Comparison of ENCODE assay signal across 18 mouse cellular contexts in genomic region chr17:69605458-69605857, GRCm38 (mm10).
DNase-seq lines count a peak whose midpoint lies in the region; ATAC-seq and TF ChIP-seq lines count a peak whose summit lies in the region.
"Had no signal": no experiment of that assay in that cellular context is flagged by ENCODE, and none has a peak within 500 bp of the region (broad histone marks: within the 10 kb centered on the region; RNA-seq: fewer than 3 reads in every experiment).

No protein-coding gene starts in this region.

- 0 out of 2 replicates have a peak overlapping the region, but pooled peaks have one; percentile 5 for H3K27ac ChIP-seq in hindbrain, embryonic 13.5 days
- H3K27ac ChIP-seq in hindbrain, embryonic 14.5 days, result no peak overlapping the region
- no peak overlapping the region for H3K27ac ChIP-seq in hindbrain, embryonic 16.5 days (ENCODE audit: low read depth, low read length)
- no peak overlapping the region for H3K27ac ChIP-seq in hindbrain, embryonic 11.5 days (ENCODE audit: low read depth, low read length)
- no peak overlapping the region for H3K27ac ChIP-seq in midbrain, postnatal 0 days (ENCODE audit: low read depth, low read length)
- H3K27ac ChIP-seq in midbrain, embryonic 13.5 days, result no peak overlapping the region
- H3K27ac ChIP-seq in neural tube, embryonic 15.5 days (replicated peaks), result peak overlapping the region; percentile 4; the same call in 1 of the 2 replicates
- H3K27ac ChIP-seq: embryonic facial prominence, embryonic 13.5 days; embryonic facial prominence, embryonic 15.5 days; forebrain, embryonic 10.5 days; forebrain, embryonic 12.5 days had no signal

- no peak overlapping the region for H3K9ac ChIP-seq in hindbrain, embryonic 13.5 days
- H3K9ac ChIP-seq in hindbrain, embryonic 14.5 days, result no peak overlapping the region
- H3K9ac ChIP-seq in hindbrain, embryonic 16.5 days (ENCODE audit: low read depth, low read length), result no peak overlapping the region
- no peak overlapping the region for H3K9ac ChIP-seq in hindbrain, embryonic 11.5 days (ENCODE audit: low read depth, low read length)
- H3K9ac ChIP-seq in midbrain, postnatal 0 days (replicated peaks; ENCODE audit: low read length, poor library complexity, severe bottlenecking), result no peak overlapping the region
- H3K9ac ChIP-seq in midbrain, embryonic 13.5 days (replicated peaks), result no peak overlapping the region
- no peak overlapping the region for H3K9ac ChIP-seq in neural tube, embryonic 15.5 days (replicated peaks)
- H3K9ac ChIP-seq: embryonic facial prominence, embryonic 13.5 days; embryonic facial prominence, embryonic 15.5 days; forebrain, embryonic 12.5 days had no signal

- WGBS in hindbrain, embryonic 13.5 days, result 81% methylated on average over 9 of the region's 9 CpGs
- 80% methylated on average over 9 of the region's 9 CpGs for WGBS in hindbrain, embryonic 14.5 days
- 69% methylated on average over 9 of the region's 9 CpGs for WGBS in hindbrain, embryonic 16.5 days
- 88% methylated on average over 9 of the region's 9 CpGs for WGBS in hindbrain, embryonic 11.5 days
- WGBS in midbrain, postnatal 0 days, result 79% methylated on average over 9 of the region's 9 CpGs
- 86% methylated on average over 9 of the region's 9 CpGs for WGBS in midbrain, embryonic 13.5 days
- 59% methylated on average over 9 of the region's 9 CpGs for WGBS in neural tube, embryonic 15.5 days

- no peak for DNase-seq in hindbrain, embryonic 14.5 days (ENCODE audit: low spot score)
- DNase-seq in hindbrain, embryonic 11.5 days (ENCODE audit: low spot score), result no peak
- peak; percentile 39 for DNase-seq in midbrain, postnatal 0 days (ENCODE audit: low spot score)
- DNase-seq: B cell, adult 2 months had no signal

- no peak overlapping the region for H3K4me2 ChIP-seq in hindbrain, embryonic 13.5 days
- H3K4me2 ChIP-seq in hindbrain, embryonic 14.5 days (replicated peaks), result no peak overlapping the region
- H3K4me2 ChIP-seq in hindbrain, embryonic 16.5 days (ENCODE audit: low read length), result no peak overlapping the region
- H3K4me2 ChIP-seq in hindbrain, embryonic 11.5 days (replicated peaks; ENCODE audit: low read depth, low read length), result no peak overlapping the region
- no peak overlapping the region for H3K4me2 ChIP-seq in midbrain, postnatal 0 days (ENCODE audit: low read depth, low read length, poor library complexity, severe bottlenecking)
- no peak overlapping the region for H3K4me2 ChIP-seq in midbrain, embryonic 13.5 days (replicated peaks)
- no peak overlapping the region for H3K4me2 ChIP-seq in neural tube, embryonic 15.5 days
- H3K4me2 ChIP-seq: embryonic facial prominence, embryonic 13.5 days; embryonic facial prominence, embryonic 15.5 days; forebrain, embryonic 12.5 days had no signal

- H3K4me1 ChIP-seq in hindbrain, embryonic 13.5 days (replicated peaks), result no peaks in the 10 kb centered on the region
- no peaks in the 10 kb centered on the region for H3K4me1 ChIP-seq in hindbrain, embryonic 14.5 days (replicated peaks; ENCODE audit: control insufficient read depth, insufficient read depth, low read length)
- H3K4me1 ChIP-seq in hindbrain, embryonic 16.5 days (ENCODE audit: control insufficient read depth, insufficient read depth, low read depth, low read length), result no peaks in the 10 kb centered on the region
- no peaks in the 10 kb centered on the region for H3K4me1 ChIP-seq in hindbrain, embryonic 11.5 days (replicated peaks; ENCODE audit: control insufficient read depth, insufficient read depth, low read length)
- H3K4me1 ChIP-seq in midbrain, postnatal 0 days (ENCODE audit: insufficient read depth, low read length), result no peaks in the 10 kb centered on the region
- no peaks in the 10 kb centered on the region for H3K4me1 ChIP-seq in midbrain, embryonic 13.5 days (replicated peaks)
- peaks cover 9% of the 10 kb centered on the region for H3K4me1 ChIP-seq in neural tube, embryonic 15.5 days
- H3K4me1 ChIP-seq: embryonic facial prominence, embryonic 13.5 days; embryonic facial prominence, embryonic 15.5 days; forebrain, embryonic 10.5 days; forebrain, embryonic 12.5 days had no signal

- ATAC-seq in hindbrain, embryonic 13.5 days (ENCODE audit: low FRiP score), result no peak
- no peak; the same call in 1 of the 2 replicates for ATAC-seq in hindbrain, embryonic 14.5 days (ENCODE audit: low FRiP score)
- ATAC-seq in hindbrain, embryonic 16.5 days, result peak; percentile 56; the same call in 1 of the 2 replicates
- ATAC-seq in hindbrain, embryonic 11.5 days (ENCODE audit: low FRiP score), result no peak
- ATAC-seq in midbrain, postnatal 0 days (ENCODE audit: low FRiP score), result no peak
- no peak for ATAC-seq in midbrain, embryonic 13.5 days
- peak; percentile 72 for ATAC-seq in neural tube, embryonic 15.5 days (ENCODE audit: low FRiP score)
- ATAC-seq: activated CD4-positive, CD25-positive, alpha-beta regulatory T cell, adult 4 months; CD4-positive, CD25-positive, alpha-beta regulatory T cell, adult 4 months; Patski had no signal

- TF ChIP-seq CTCF in midbrain, postnatal 0 days (IDR thresholded peaks at IDR 0.05), result no peak

- H3K9me3 ChIP-seq in hindbrain, embryonic 13.5 days, result no peaks in the 10 kb centered on the region
- H3K9me3 ChIP-seq in hindbrain, embryonic 14.5 days (ENCODE audit: control insufficient read depth, low read length), result no peaks in the 10 kb centered on the region
- no peaks in the 10 kb centered on the region for H3K9me3 ChIP-seq in hindbrain, embryonic 16.5 days (ENCODE audit: control insufficient read depth, low read length)
- no peaks in the 10 kb centered on the region for H3K9me3 ChIP-seq in hindbrain, embryonic 11.5 days (ENCODE audit: control insufficient read depth, low read length)
- H3K9me3 ChIP-seq in midbrain, postnatal 0 days (ENCODE audit: low read length), result no peaks in the 10 kb centered on the region
- no peaks in the 10 kb centered on the region for H3K9me3 ChIP-seq in midbrain, embryonic 13.5 days
- H3K9me3 ChIP-seq in neural tube, embryonic 15.5 days (replicated peaks), result no peaks in the 10 kb centered on the region
- H3K9me3 ChIP-seq: embryonic facial prominence, embryonic 13.5 days; embryonic facial prominence, embryonic 15.5 days; forebrain, embryonic 10.5 days; forebrain, embryonic 12.5 days had no signal

- H3K27me3 ChIP-seq in hindbrain, embryonic 13.5 days, result no peaks in the 10 kb centered on the region
- no peaks in the 10 kb centered on the region for H3K27me3 ChIP-seq in hindbrain, embryonic 14.5 days (ENCODE audit: control insufficient read depth, insufficient read depth, low read length)
- H3K27me3 ChIP-seq in hindbrain, embryonic 16.5 days (replicated peaks; ENCODE audit: control insufficient read depth, insufficient read depth, low read length), result no peaks in the 10 kb centered on the region
- H3K27me3 ChIP-seq in hindbrain, embryonic 11.5 days (ENCODE audit: control insufficient read depth, insufficient read depth, low read length), result no peaks in the 10 kb centered on the region
- no peaks in the 10 kb centered on the region for H3K27me3 ChIP-seq in midbrain, postnatal 0 days (ENCODE audit: insufficient read depth, low read length)
- no peaks in the 10 kb centered on the region for H3K27me3 ChIP-seq in midbrain, embryonic 13.5 days
- H3K27me3 ChIP-seq in neural tube, embryonic 15.5 days (replicated peaks), result no peaks in the 10 kb centered on the region
- H3K27me3 ChIP-seq: CH12.LX; embryonic facial prominence, embryonic 13.5 days; embryonic facial prominence, embryonic 15.5 days; forebrain, embryonic 12.5 days; Patski had no signal

- H3K4me3 ChIP-seq in hindbrain, embryonic 13.5 days, result no peak overlapping the region
- H3K4me3 ChIP-seq in hindbrain, embryonic 14.5 days (replicated peaks; ENCODE audit: low read length), result no peak overlapping the region
- no peak overlapping the region for H3K4me3 ChIP-seq in hindbrain, embryonic 16.5 days (ENCODE audit: low read length)
- H3K4me3 ChIP-seq in hindbrain, embryonic 11.5 days (ENCODE audit: low read depth, low read length), result no peak overlapping the region
- no peak overlapping the region for H3K4me3 ChIP-seq in midbrain, postnatal 0 days (ENCODE audit: low read depth, low read length)
- H3K4me3 ChIP-seq in midbrain, embryonic 13.5 days (replicated peaks), result no peak overlapping the region
- no peak overlapping the region for H3K4me3 ChIP-seq in neural tube, embryonic 15.5 days (replicated peaks)
- H3K4me3 ChIP-seq: embryonic facial prominence, embryonic 13.5 days; embryonic facial prominence, embryonic 15.5 days; erythroblast, embryonic 14.5 days; forebrain, embryonic 10.5 days; forebrain, embryonic 12.5 days had no signal

- H3K36me3 ChIP-seq in hindbrain, embryonic 13.5 days, result no peaks in the 10 kb centered on the region
- no peaks in the 10 kb centered on the region for H3K36me3 ChIP-seq in hindbrain, embryonic 14.5 days (replicated peaks; ENCODE audit: control insufficient read depth, insufficient read depth)
- no peaks in the 10 kb centered on the region for H3K36me3 ChIP-seq in hindbrain, embryonic 16.5 days (ENCODE audit: control insufficient read depth, insufficient read depth, low read length)
- H3K36me3 ChIP-seq in hindbrain, embryonic 11.5 days (ENCODE audit: control insufficient read depth, insufficient read depth, low read length), result no peaks in the 10 kb centered on the region
- H3K36me3 ChIP-seq in midbrain, postnatal 0 days (ENCODE audit: insufficient read depth, low read length), result no peaks in the 10 kb centered on the region
- H3K36me3 ChIP-seq in midbrain, embryonic 13.5 days, result no peaks in the 10 kb centered on the region
- no peaks in the 10 kb centered on the region for H3K36me3 ChIP-seq in neural tube, embryonic 15.5 days
- H3K36me3 ChIP-seq: embryonic facial prominence, embryonic 13.5 days; embryonic facial prominence, embryonic 15.5 days; forebrain, embryonic 10.5 days; forebrain, embryonic 12.5 days; G1E had no signal

Comparison
In these comparisons a context has a peak if more than half of its experiments do, and no peak if none do; other contexts are left out.
1. ATAC-seq: peak in hindbrain, embryonic 16.5 days (single experiment) and neural tube, embryonic 15.5 days (single experiment); none in hindbrain, embryonic 13.5 days (single experiment), hindbrain, embryonic 14.5 days (single experiment), hindbrain, embryonic 11.5 days (single experiment), midbrain, postnatal 0 days (single experiment) and midbrain, embryonic 13.5 days (single experiment).
2. H3K27ac ChIP-seq: peak in hindbrain, embryonic 13.5 days (single experiment) and neural tube, embryonic 15.5 days (single experiment); none in hindbrain, embryonic 14.5 days (single experiment), hindbrain, embryonic 16.5 days (single experiment), hindbrain, embryonic 11.5 days (single experiment), midbrain, postnatal 0 days (single experiment) and midbrain, embryonic 13.5 days (single experiment).